Mouse (Mus musculus): ENCODE results near the gene Tsfm.

- peak; percentile 9; the same call in 1 of the 2 replicates for TF ChIP-seq CTCF (IDR thresholded peaks at IDR 0.05; ENCODE audit: control insufficient read depth, insufficient read depth, insufficient replicate concordance, low read depth, low read length)
- no peak for TF ChIP-seq POLR2A (IDR thresholded peaks at IDR 0.05; ENCODE audit: control insufficient read depth, low read depth, low read length)
These were observed 14.2 kb downstream of the Tsfm start for GRCm38 (mm10) chr10:127016488-127016887.
